Mouse (Mus musculus) urinary bladder, adult 2 months (tissue): ENCODE measurements around the gene Vmn2r83. TPM values are rescaled to one million over a fixed set of nuclear protein-coding genes. Genes with fewer than 3 reads are reported as not detected.
A peak's percentile ranks its signal among the peaks of the same experiment; 100 is the strongest.

Experiments used
- DNase-seq: peaks from one replicate; pipeline ENCODE4 v3.0.0; 2022; ENCODE audit warnings: low spot score
- polyA plus RNA-seq: library from polyadenylated mRNA; depleted of rRNA; stranded (reverse); fragments of >200 nt; gene quantifications from 2 replicates; pipeline ENCODE4 v1.2.3, GENCODE M21; 2012; rRNA removed

The Vmn2r83 gene
- polyA plus RNA-seq, 1 experiment = not detected

DNA sequence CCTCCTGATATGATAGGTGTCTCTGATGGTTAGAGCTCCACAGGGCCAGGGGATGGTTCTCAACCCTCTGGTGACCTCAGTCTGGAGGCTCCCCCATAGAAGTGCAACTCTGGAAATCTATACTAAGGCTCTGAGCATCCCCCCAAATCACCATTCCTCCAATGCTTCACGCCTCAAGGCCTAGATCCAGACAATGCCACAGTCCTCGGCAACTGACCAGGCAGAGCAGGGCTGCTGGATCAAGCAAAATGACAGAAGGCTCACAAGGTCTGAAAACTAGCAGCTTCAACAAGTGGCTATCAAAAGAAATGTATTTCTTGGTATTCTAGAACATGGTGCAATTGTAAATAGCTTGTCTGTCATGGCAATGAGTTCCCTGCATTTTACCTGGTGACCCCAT is 69.2 kb downstream of the Vmn2r83 start:
- no peak for DNase-seq

DNA sequence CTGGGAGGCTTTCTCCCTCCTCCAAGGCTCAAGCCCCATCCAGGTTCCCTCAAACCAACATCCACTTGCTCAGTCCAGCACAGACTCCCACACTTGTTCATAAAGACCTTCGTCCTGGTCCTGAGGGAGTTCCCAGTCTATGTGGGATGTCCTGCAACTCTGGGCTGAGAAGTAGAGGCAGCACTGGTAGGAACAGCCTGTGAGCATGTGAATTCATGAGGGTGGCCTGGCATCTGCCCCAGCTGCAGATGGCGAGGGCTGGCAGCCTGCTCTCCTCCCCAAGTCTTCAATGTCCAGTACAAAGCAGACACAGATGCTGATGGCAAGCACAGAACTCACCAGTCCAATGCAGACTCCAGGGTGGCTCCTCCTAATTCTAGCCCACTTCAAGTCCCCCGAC is 69.8 kb downstream of the Vmn2r83 start:
- no peak for DNase-seq

- DNase-seq = no peak
These were observed 70.3 kb downstream of the Vmn2r83 start for GRCm38 (mm10) chr10:79538873-79539272.

- no peak for DNase-seq
These were observed 71.4 kb downstream of the Vmn2r83 start for GRCm38 (mm10) chr10:79539701-79540495.

DNA sequence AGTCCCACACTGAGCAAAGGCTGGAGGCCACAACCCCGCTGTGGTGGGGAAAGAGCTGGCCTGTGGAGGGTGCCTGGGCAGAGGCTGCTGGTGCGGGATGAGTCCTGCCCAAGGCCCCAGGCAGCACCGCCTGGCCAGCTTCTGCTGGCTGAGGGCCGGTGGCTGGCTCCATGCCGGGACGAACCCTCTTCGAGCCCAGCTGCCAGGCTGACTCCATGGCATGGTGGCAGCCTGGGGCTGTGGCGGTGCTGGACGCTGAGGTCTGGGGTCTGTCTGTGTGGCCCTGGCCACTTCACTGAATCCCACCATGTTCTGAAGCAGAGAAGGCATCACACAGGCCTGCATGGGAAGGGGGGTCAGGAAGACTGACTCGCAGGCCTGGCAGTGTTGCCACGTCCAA is 72.2 kb downstream of the Vmn2r83 start:
- DNase-seq = no peak

DNA sequence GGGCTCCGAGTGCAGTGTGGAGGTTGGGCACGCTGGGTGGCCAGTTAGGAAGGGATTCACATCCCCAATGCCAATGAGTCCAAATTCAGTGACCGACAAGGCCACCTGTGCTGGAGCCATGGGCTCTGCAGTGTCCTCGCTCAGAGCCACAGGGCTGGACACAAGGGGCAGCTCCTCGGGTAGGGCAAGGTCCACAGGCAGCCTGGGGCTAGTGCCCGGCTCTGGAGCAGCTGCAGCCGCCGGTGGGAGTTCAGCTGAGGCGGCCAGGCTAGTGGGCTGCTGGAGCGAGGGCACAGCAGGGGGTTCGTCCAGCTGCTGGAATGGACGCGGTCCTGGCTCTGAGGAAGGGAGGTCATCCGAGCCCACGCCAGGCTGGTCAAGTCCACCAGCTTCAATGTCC is 73.0 kb downstream of the Vmn2r83 start:
- DNase-seq = peak; percentile 18

- no peak for DNase-seq
These were observed 73.6 kb downstream of the Vmn2r83 start for GRCm38 (mm10) chr10:79542171-79542570.

Other genes with a start within 250 kb of the Vmn2r83 start
- gene Vmn2r81, start 221.0 kb upstream of the Vmn2r83 start, polyA plus RNA-seq = not detected in 2 replicates
- gene Vmn2r82, start 112.2 kb upstream of the Vmn2r83 start, polyA plus RNA-seq = not detected in 2 replicates
- gene Plpp2, start 65.1 kb downstream of the Vmn2r83 start, polyA plus RNA-seq = 21.5 and 29.1 TPM in 2 replicates
- 54.3 and 59.5 TPM in 2 replicates for gene Mier2, start 86.5 kb downstream of the Vmn2r83 start, polyA plus RNA-seq
- gene Theg, start 118.6 kb downstream of the Vmn2r83 start, polyA plus RNA-seq = not detected in 2 replicates
- gene C2cd4c, start 145.3 kb downstream of the Vmn2r83 start, polyA plus RNA-seq = 0.04 and 0.06 TPM in 2 replicates
- gene Shc2, start 169.2 kb downstream of the Vmn2r83 start, polyA plus RNA-seq = 7.4 and 7.6 TPM in 2 replicates
- not detected in 2 replicates for gene Odf3l2, start 177.0 kb downstream of the Vmn2r83 start, polyA plus RNA-seq
- gene Madcam1, start 195.8 kb downstream of the Vmn2r83 start, polyA plus RNA-seq = not detected in 2 replicates
- 29.1 and 33.7 TPM in 2 replicates for gene Tpgs1, start 200.6 kb downstream of the Vmn2r83 start, polyA plus RNA-seq
- 60.6 and 70.0 TPM in 2 replicates for gene Cdc34, start 213.5 kb downstream of the Vmn2r83 start, polyA plus RNA-seq
- gene Gzmm, start 220.3 kb downstream of the Vmn2r83 start, polyA plus RNA-seq = 1.1 and 1.4 TPM in 2 replicates
- gene Bsg, start 235.8 kb downstream of the Vmn2r83 start, polyA plus RNA-seq = 614 and 631 TPM in 2 replicates
- gene Hcn2, start 247.9 kb downstream of the Vmn2r83 start, polyA plus RNA-seq = 0.96 and 1.5 TPM in 2 replicates